Mouse (Mus musculus) megakaryocyte progenitor cell, adult 5-6 weeks (primary cell): Measurements from ENCODE around the gene Mvb12b. TPM values are rescaled to one million over a fixed set of nuclear protein-coding genes. Genes with fewer than 3 reads are reported as not detected.

ENCODE experiments used
- ATAC-seq: replicated peaks from 2 replicates; pipeline ENCODE4 v1.8.0; 2016; ENCODE audit warnings: mild to moderate bottlenecking, moderate TSS enrichment, inconsistent platforms; ENCODE audit not compliant: poor library complexity
- total RNA-seq, 2 experiments: library from RNA; stranded (forward) in 1 of 2; stranded (reverse) in 1 of 2; fragments of 157-497, 149-512 nt in 1 of 2; fragments of 200-1000 nt in 1 of 2; gene quantifications; 2 replicates each; pipeline versions ENCODE4 v1.2.3 to v1.2.4; 2015 to 2017

Gene Mvb12b
- total RNA-seq, 2 experiments from 2014 or later = 12.9 to 37.1 TPM

DNA sequence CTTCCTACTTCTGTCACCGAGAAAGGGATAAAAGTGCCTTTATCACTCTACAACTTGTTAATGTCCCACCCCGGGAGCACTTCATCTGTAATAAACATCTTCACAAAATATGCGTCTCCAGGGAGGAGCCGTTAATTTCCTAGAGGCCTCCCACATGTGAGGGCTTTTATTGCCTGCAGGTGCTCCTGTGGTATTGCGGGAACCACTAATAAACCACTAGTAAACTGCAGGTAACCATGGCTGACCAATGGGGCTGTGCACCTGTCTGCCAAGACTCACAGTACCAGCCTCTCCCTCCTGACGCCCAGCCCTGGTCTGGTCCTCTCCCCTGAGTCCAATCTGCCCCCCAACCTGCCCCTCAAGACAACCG lies 186.3 kb downstream of the Mvb12b start:
- no peak for ATAC-seq

DNA sequence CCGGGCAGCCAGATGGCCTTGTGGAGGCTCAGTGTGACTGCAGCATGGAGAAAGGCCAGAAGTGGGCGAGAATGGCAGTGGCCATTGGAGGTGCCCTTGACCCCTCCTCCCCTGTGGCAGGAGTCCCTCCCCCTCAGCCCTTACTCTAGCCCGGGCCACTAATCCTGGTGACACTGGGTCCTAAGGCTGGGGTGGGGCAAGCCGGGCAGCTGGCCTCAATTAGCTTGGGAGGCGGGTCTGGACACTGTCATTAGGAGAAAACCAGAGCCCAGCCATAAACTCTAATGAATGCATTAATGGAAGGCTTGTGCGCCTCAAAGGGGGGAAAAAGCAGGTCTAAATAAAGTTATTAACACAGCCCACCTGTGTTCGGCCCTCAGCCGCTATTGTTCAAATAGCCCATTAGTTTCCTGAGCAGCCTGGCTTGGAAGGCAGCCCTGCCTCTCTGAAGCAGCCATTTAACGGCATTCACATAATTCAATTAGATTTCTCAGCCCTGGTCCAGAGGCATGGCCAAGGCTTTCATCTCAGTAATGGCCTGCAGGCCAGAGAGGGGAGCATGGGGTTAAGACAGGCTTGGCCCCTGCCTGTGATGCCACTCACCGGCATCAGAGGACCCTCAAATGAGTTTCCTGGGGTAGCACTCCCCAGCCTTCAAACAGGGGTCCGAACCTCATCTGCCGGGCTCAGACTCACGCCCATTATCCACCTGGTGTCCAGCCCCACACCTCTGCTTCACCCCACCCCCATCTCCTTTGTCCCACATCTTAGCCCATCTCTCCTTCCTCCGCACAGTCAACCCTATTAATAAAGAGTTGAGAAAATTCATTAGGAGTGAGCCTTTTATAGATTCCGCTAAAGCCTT lies 186.9 kb downstream of the Mvb12b start:
- no peak for ATAC-seq

DNA sequence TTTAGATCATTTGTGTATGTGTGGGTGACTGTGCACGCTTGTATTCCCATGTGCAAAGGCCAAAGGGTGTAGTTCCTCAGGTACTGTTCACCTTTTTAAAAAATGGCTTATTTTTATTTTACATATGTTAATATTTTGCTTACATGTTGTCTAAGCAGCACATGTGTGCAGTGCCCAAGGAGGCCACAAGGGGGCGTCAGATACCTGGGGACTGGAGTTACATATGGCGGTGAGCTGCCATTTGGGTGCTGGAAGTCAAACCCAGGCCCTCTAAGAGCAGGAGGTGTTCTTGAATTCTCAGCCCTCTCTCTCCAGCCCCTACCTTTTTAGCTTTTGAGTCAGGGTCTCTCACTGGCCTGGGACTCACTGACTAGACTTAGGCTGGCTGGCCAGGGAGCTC lies 188.8 kb downstream of the Mvb12b start:
- no peak for ATAC-seq

DNA sequence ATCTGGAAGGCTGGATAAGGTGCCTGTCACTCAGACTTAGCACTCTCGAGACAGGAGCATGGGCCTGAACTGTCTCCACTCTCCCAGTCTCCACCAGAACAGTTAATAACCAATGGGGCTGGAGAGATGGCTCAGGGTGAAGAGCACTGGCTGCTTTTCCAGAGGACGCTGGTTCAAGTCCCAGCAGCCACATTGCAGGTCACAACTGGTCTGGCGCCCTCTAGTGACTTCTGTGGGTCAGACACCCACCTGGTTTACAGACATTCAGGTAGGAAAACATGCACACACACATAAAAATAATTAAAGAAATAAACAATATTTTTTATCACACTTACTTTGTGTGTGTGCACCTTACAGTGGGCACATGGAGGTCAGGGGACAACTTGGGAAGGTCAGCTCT lies 191.3 kb downstream of the Mvb12b start:
- no peak for ATAC-seq

DNA sequence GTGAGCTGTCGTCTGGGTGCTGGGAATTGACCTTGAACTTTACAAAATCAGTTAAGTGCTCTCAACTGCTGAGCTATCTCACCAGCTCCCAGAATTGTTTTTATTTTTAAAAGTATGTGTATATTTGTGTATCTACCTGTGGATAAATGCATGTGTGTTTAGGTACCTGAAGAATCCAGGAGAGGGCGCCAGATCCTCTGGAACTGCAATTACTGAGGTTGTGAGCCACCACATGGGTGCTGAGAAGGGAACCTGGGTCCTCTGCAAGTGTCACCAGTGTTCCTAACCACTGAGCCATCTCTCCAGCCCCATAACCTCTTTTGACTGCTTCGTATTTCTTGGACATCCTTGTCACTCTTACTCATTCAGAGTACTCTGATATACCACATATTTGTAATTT lies 193.8 kb downstream of the Mvb12b start:
- ATAC-seq = no peak

DNA sequence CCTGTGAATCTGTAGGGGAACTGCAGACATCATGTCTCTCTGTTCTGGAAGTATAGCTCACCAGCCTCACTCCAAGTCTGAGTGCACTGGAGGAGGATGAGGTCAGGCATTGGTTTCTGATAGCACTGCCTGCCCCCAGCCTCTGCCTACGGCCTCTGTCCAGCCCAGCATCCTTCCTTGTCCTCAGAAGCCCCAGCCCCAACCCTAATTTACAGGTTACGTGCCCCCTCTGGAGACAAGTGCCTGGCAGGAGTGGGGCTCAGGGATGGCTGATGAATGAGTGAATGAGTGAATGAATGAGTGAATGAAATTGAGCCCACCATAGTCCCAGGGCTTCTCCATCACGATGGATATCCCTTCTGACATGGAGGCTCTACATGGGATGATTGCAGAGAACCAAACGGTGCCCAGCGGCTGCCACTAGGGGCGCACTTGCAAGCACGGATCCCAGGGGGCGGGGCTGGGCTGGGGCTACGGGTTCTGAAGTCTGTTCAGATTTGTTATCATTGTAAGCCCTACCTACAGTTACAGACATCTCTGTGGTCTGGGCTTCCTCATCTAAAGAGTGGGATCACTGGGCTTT lies 197.8 kb downstream of the Mvb12b start:
- peak; percentile 57; the same call in 1 of the 2 replicates for ATAC-seq

DNA sequence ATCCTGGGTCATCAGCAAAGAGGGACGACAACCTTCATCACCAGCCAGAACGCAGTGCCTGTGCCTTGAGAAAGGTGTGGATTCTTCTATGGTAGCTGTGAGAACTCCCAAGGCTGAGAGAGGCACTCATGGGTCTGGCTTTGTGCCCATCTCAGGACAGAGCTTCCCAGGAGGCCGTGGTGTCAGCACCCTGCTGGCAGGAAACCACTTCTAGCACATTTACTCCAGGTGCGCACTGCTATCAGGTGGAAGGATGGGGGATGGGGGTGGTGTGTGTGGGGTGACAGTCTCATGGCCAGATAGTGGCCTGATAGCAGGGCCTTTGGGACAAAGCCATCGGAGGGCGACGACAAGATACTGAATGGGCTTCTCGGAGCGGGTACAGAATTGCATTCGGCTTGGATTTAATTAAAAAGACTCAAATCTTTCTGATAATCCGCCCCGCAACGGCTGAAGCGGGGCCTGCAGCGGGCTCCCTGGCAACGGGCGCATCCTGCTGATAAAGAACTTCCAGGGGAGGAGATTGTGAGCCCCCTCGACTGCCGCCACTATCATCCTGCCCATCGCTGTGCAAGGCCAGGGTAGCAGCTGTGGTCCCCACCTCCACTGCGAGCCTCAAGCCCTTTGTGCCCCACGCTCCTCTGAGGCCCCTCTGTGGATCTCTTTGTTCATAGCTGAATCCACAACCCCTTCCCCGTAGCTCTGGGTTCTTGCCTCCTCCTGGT lies 198.4 kb downstream of the Mvb12b start:
- no peak for ATAC-seq

DNA sequence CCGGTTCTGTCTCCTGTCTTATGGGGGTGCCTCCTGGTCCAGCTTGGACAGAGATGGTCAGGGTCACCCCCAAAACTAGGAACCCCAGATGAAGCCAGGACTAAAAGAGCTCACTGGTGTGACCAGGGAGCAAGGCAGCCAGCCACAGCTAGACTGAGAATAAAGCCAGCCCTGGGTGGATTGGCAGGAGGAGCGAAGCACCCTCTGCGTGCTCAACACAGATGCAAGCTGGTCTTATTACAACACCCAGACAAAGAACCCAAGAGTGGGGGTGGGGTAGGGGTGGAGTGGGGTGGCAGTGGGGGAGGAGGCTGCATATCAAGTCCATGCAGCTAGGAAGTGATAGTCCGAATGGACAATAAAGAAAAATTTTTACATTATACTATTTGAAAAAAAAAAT lies 204.2 kb downstream of the Mvb12b start:
- no peak for ATAC-seq

DNA sequence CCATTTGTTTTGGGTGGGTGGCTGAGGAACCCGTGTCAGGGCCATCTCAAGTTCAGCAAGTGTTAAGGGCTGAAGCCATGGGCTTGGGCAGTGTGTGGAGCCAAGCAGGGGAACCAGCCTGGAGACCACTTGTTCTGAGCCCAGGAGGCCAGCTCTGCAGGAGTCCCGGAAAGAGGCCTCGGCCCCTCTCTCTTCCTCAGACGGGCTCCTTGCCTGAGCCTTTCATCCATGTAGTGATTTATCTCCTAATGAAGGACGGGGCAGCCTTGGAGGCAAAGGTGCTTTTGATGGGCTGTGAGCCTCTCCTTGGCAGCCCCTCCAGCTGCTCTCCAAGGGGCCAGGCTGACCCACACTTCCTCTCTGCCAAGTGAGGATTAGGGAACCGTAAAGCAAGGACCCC lies 204.7 kb downstream of the Mvb12b start:
- no peak for ATAC-seq

DNA sequence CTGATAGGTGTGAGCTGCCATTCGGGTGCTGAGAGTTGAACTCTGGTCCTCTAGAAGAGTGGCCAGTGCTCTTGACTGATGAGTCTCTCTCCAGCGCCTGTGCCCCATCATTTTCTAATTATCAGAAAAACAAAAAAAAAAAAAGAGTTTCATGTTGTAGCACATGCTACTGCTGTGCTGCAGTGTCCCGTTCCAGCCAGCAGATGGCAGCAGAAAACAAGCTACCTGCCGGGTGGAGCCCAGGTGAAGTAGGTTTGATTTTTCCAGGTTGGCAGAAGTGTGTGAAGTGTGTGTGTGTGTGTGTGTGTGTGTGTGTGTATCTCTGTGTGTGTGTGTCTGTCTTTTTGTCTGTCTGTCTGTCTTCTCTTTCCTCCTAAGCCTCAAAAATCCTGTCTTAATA lies 205.5 kb downstream of the Mvb12b start:
- ATAC-seq = peak; percentile 57

Other genes with a start within 250 kb of the Mvb12b start
- not detected in 2 replicates for gene Lmx1b, start 247.4 kb downstream of the Mvb12b start, total RNA-seq (2015)
- not detected in 2 replicates for gene Lmx1b, start 247.4 kb downstream of the Mvb12b start, total RNA-seq (2017)